Mouse (Mus musculus) v-Abl transformed pro-B cells (cell line): ENCODE measurements around the gene Gm7173.

ENCODE experiments used
- in situ Hi-C, 2 experiments: fragments of 400-800 bp; cut with MboI; formaldehyde crosslinking; loops; one replicate each; pipeline ENCODE4 v1.15.1; 2025; ENCODE audit not compliant: unreplicated experiment in 2 of 2

The Gm7173 gene

DNA sequence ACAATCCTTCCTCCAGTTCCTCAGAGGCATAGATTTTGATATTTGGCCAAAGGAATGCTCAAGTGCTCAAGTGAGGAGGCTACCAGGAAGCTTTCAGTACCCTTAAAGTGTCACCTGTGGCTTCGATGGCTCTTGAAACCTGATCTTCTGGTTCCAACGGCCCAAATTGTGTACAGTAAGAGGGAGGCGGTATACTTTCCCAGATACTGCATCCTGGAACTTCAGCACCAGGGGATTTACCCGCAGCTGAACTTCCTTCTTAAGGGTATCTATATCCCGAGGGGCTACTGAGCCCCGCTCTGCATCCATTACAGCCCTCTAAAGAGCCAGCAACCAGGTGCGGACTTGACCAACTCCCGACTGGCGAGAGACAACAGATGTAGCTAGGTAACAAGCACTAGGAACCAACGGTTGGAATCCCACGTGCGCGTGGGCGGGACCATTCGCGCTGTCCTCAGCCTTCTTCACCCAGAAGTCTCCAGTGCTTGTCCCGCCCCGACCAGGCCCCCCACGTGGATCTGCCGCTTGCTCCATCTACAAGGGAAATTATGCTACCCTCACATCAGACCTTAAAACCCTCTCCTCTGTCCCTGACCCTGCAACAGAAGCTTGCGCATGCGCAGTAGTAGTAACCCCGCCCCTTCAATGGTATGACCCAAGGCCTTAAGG lies at the start of gene Gm7173:
Gene Gm7173, minus strand, starts transcription at position 309 of the 669 bp plus-strand sequence.
- in situ Hi-C loops: no loop called here

DNA sequence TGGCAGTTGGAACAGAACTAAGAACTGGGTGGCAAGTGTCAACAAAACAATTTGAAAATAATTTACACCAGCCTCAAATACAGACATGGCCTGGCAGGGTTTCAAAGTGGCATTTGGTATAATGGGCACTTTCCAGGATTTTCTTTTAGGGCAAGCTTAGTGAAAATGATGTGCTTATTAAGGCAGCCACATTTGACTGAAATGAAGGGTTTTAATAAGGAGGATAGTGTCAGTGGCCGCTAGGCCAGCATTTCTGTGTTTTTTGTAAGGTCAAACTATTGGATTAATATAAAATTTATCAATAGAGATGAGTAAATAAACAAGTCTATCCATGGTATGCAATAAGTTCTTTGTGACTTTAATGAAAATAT lies 546 bp upstream of the Gm7173 start:
- in situ Hi-C loops: no loop called here

DNA sequence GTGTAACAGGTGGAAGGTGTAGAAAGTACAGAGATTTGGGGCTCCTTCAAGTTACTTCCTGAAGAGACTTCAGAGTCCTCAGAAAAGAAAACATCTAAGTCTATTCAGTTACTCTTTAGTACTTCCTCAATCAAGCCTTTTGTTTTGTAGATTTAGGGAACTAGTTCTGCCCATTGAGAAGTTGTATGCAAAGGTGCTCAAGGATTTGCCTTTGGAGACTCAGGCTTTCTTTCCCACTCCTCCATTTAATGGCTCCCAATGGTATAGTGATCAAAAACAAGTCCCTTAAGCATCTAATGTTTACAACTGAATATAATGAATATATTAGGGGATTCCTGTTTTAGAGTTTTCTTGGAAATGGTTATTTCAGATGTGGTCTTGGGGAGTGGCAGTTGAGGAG lies 200.3 kb downstream of the Gm7173 start:
- in situ Hi-C loops: no loop called here
